Mouse (Mus musculus): ENCODE results near the gene Lck.
"Not testable (repeated sequence)": the region's sequence is repeated elsewhere in the genome, so short reads cannot be mapped to it uniquely, and the experiment has no call there.

Gene Lck

GRCm38 (mm10) chr4:129555862-129556531 lies 17.4 kb downstream of the Lck start:
- DNase-seq (ENCODE audit: low read depth, low spot score) = no peak

GRCm38 (mm10) chr4:129555421-129555861 lies 18.0 kb downstream of the Lck start:
- DNase-seq (ENCODE audit: low read depth, low spot score) = peak; percentile 52

- not testable (repeated sequence) for DNase-seq (ENCODE audit: low read depth, low spot score)
Measured at GRCm38 (mm10) chr4:129554512-129554911, 18.9 kb downstream of the Lck start.

- no peak for DNase-seq (ENCODE audit: low read depth, low spot score)
Measured at GRCm38 (mm10) chr4:129550295-129550694, 23.1 kb downstream of the Lck start.

- DNase-seq (ENCODE audit: low read depth, low spot score) = peak; percentile 37
Measured at GRCm38 (mm10) chr4:129549306-129549705, 24.1 kb downstream of the Lck start.

GRCm38 (mm10) chr4:129547631-129548030 lies 25.8 kb downstream of the Lck start:
- not testable (repeated sequence) for DNase-seq (ENCODE audit: low read depth, low spot score)

- DNase-seq (ENCODE audit: low read depth, low spot score) = no peak
Measured at GRCm38 (mm10) chr4:129544106-129544505, 29.3 kb downstream of the Lck start.

- DNase-seq (ENCODE audit: low read depth, low spot score) = peak; percentile 94
Measured at GRCm38 (mm10) chr4:129542592-129543141, 30.8 kb downstream of the Lck start, which contains the start of gene Hdac1. Hdac1 (minus strand) TSS chr4:129542713.

- DNase-seq (ENCODE audit: low read depth, low spot score) = peak; percentile 31
Measured at GRCm38 (mm10) chr4:129541868-129542591, 31.4 kb downstream of the Lck start.

- peak; percentile 40 for DNase-seq (ENCODE audit: low read depth, low spot score)
Measured at GRCm38 (mm10) chr4:129540012-129540411, 33.4 kb downstream of the Lck start.

- not testable (repeated sequence) for DNase-seq (ENCODE audit: low read depth, low spot score)
Measured at GRCm38 (mm10) chr4:129528901-129529300, 44.5 kb downstream of the Lck start.

GRCm38 (mm10) chr4:129525889-129526288 lies 47.6 kb downstream of the Lck start:
- DNase-seq (ENCODE audit: low read depth, low spot score) = no peak

- no peak for DNase-seq (ENCODE audit: low read depth, low spot score)
Measured at GRCm38 (mm10) chr4:129525338-129525737, 48.1 kb downstream of the Lck start.

- no peak for DNase-seq (ENCODE audit: low read depth, low spot score)
Measured at GRCm38 (mm10) chr4:129518519-129518918, 54.9 kb downstream of the Lck start.

GRCm38 (mm10) chr4:129516925-129517324 lies 56.5 kb downstream of the Lck start:
- no peak for DNase-seq (ENCODE audit: low read depth, low spot score)

GRCm38 (mm10) chr4:129514300-129514898 lies 59.0 kb downstream of the Lck start:
- no peak for DNase-seq (ENCODE audit: low read depth, low spot score)

GRCm38 (mm10) chr4:129513891-129514290 lies 59.5 kb downstream of the Lck start:
- DNase-seq (ENCODE audit: low read depth, low spot score) = no peak

GRCm38 (mm10) chr4:129513086-129513767 lies 60.2 kb downstream of the Lck start, which contains the start of gene Marcksl1:
Marcksl1 (plus strand) TSS chr4:129513581.
- no peak for DNase-seq (ENCODE audit: low read depth, low spot score)

- no peak for DNase-seq (ENCODE audit: low read depth, low spot score)
Measured at GRCm38 (mm10) chr4:129511413-129512096, 61.9 kb downstream of the Lck start.

GRCm38 (mm10) chr4:129510723-129511412 lies 62.6 kb downstream of the Lck start:
- DNase-seq (ENCODE audit: low read depth, low spot score) = no peak

Measured in c-Kit-negative CD71-positive TER-119-positive erythroid progenitor cells, embryonic 14.5 days (primary cell).